Mouse (Mus musculus) frontal cortex, adult (tissue): ENCODE results near the gene Gm21677.
"Not testable (repeated sequence)": the region's sequence is repeated elsewhere in the genome, so short reads cannot be mapped to it uniquely, and the experiment has no call there.

ENCODE experiments used
- ATAC-seq: cut with Nextera tagmentation; 2 replicates; pipeline ENCODE4 v1.9.2; 2017; ENCODE audit warnings: mild to moderate bottlenecking, moderate library complexity, mixed read lengths; ENCODE audit not compliant: low TSS enrichment

The Gm21677 gene

DNA sequence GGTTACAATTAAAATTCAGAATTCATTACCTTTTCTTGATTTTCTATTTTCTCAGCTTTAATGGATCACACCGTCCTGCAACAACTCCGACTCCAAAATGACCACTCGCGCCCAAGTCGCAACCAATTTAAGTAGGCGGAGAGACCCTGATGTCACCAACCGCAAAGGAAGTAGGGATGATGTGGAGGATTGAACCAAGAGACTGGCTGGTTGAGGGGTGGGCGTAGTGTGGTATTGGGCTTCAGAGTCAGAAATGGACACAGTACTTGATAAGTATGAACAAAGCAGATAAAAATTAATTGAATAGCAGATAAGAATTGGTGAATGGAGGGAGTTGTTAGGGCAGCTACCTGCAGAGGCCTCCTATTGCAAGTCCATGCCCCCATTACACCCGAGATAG lies at the start of gene Gm21677:
Gm21677 (minus strand) TSS at position 101 of the 400 bp plus-strand sequence.
- ATAC-seq = not testable (repeated sequence)

DNA sequence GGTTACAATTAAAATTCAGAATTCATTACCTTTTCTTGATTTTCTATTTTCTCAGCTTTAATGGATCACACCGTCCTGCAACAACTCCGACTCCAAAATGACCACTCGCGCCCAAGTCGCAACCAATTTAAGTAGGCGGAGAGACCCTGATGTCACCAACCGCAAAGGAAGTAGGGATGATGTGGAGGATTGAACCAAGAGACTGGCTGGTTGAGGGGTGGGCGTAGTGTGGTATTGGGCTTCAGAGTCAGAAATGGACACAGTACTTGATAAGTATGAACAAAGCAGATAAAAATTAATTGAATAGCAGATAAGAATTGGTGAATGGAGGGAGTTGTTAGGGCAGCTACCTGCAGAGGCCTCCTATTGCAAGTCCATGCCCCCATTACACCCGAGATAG lies 39.0 kb upstream of the Gm21677 start, which contains the start of gene Gm21693:
Gm21693 (minus strand) TSS at position 101 of the 400 bp plus-strand sequence.
- not testable (repeated sequence) for ATAC-seq

DNA sequence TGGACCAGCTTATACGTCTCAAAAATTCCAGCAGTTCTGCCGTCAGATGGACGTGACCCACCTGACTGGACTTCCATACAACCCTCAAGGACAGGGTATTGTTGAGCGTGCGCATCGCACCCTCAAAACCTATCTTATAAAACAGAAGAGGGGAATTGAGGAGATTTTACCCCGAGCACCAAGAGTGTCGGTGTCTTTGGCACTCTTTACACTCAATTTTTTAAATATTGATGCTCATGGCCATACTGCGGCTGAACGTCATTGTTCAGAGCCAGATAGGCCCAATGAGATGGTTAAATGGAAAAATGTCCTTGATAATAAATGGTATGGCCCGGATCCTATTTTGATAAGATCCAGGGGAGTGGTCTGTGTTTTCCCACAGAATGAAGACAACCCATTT lies 34.4 kb upstream of the Gm21677 start:
- not testable (repeated sequence) for ATAC-seq
